Mouse (Mus musculus): Measurements from ENCODE around the gene Gnptab.

Gene Gnptab

DNA sequence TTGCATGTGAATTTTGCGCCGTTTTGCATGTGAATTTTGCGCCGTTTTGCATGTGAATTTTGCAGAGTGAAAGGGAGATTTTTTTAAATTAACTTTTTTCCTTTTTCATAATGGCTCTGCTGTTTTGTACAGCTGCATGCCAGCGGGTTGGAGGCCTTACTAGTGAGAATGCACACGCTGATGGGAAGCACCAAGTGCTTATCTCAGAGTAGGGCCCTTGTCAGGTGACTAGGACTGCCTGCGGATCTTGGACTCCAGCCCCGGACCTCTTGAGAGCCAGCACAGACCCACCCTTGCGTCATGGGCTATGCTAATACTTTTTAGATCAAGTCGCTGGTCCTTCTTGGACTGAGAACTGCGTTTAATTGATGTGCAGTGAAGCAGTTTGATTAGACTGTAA, 1.1 kb downstream of the Gnptab start:
- peak; percentile 37 to 46 for DNase-seq

DNA sequence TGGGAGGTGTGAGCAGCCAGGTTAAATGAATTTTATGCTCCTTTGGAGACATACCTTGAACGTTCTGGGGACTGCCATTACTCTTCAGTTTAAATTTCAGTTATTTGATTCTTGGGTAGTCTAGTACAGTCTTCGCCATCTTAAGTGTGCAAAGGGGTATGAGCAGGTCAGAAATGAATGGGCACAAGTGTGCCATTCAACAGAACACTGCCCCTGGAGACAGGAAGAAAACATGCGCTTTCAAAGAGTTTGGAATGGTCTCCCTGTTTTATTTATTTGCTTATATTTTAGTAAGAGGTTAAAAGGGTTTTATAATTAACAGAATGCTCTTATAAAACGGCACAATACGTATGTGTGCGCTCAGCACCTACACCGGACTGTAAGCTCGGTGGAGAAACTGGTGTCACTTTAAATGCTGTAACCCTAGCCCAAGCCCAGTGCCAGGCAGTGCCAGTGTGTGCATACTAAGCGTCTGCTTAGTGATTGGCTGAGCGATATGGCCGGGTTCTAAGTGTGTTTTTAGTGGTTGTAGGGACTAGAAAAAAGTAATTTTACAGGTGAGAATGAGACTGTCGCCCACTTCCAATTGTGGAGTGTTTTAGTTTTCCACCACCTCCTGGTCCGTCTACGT, 1.6 kb downstream of the Gnptab start:
- peak in 1 of 2 experiments; percentile 14 for DNase-seq

GRCm38 (mm10) chr10:88381286-88381685, 2.4 kb downstream of the Gnptab start:
- DNase-seq = no peak

DNA sequence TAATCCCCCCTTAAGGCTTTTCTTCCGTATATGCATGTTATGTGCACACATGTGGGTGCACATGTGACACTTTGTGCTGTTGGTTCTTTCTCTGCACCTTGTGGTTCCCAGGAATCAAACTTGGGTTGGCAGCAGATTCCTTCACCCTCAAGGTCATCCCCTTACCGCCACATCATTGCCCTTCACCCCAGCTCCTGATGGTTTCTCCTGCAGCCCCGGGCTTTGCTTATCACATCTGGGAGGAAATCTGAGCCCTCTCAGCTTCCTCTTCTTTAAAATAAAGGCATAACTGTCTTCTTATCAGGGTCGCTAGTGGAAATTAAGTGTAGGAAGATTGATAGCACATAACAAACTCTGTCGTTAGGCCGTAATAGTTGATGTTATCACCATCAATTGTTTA, 3.1 kb downstream of the Gnptab start:
- no peak for DNase-seq

DNA sequence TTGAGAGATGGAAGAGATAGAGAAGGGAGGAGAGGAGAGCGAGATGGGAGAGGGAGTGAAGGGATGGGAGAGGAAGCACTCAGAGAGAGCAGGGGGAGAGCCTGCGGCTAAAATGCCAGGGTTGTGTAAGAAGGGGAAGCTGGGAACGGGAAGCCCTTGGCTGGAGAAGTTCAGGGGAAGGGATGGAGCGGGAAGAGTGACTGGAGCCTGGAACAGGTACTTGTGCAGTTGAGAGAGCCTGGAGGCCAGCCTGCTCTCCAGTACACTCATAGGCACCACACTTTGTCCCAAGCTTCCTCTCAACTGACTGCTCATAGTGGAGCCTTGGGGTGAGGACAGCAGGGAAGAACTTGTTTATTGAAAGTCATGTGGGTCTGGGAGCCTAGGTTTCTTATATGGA, 4.5 kb downstream of the Gnptab start:
- DNase-seq = no peak

- no peak for DNase-seq
Observed at GRCm38 (mm10) chr10:88384081-88384480, 5.1 kb downstream of the Gnptab start.

DNA sequence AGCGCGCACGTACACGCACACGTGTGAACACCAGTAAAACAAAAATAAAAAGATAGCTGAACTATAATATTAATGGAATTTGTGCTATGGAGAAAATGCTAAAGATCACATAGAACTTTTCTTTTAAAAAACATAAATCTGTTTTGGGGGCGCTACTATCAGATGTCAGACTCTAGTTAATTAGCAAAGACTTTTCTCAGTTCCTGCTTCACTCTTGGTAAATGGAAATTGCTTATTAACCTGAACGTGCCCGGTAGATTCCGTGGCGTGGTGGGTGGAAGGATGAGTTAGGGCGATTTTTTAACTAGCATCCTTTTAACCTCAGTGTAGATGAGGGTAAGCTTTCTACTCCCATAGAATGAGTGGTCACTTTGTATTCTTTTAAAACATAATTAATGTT, 6.4 kb downstream of the Gnptab start:
- no peak for DNase-seq

DNA sequence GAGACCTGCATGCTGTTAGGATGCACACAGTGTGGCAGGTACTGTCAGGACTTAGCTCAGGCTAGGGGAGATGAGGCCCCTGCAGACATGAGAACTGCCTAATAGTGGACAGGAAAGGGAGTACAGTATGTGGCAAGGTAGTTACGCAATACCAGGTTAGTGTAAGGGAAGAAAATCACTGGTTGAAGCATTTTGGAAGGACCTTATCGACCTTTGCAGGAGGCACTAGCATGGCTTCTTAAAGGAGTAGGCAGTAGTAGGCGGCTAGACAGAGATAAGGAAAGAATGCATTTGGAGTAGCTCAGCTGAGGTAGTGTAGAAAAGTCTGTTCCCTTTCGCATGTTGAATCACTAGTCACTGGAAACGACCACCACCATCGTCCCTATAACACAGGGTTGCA, 6.8 kb downstream of the Gnptab start:
- DNase-seq = no peak

GRCm38 (mm10) chr10:88386251-88386650, 7.3 kb downstream of the Gnptab start:
- DNase-seq = no peak

GRCm38 (mm10) chr10:88389576-88389975, 10.6 kb downstream of the Gnptab start:
- no peak for DNase-seq

- DNase-seq = no peak
Observed at GRCm38 (mm10) chr10:88390096-88390790, 11.3 kb downstream of the Gnptab start.

DNA sequence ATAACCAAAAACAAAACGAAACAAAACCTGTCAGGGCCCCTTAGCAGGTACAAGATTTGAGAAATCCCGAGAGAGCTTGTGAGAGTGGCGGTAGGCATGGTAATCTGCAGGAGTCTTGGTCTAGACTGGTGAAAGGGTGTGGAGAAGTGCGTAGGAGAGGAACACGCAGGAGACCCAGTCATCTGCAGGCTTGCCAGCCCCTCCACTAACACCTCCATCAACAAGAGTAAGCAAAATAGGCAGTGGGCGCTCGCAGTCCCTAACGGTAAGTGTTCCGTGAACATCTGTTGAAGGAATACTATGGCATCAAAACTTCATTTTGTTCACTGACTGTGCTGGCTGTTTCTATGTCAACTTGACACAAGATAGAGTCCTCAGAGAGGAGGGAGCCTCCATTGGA, 12.6 kb downstream of the Gnptab start:
- DNase-seq = no peak

GRCm38 (mm10) chr10:88392181-88392847, 13.4 kb downstream of the Gnptab start:
- no peak for DNase-seq

DNA sequence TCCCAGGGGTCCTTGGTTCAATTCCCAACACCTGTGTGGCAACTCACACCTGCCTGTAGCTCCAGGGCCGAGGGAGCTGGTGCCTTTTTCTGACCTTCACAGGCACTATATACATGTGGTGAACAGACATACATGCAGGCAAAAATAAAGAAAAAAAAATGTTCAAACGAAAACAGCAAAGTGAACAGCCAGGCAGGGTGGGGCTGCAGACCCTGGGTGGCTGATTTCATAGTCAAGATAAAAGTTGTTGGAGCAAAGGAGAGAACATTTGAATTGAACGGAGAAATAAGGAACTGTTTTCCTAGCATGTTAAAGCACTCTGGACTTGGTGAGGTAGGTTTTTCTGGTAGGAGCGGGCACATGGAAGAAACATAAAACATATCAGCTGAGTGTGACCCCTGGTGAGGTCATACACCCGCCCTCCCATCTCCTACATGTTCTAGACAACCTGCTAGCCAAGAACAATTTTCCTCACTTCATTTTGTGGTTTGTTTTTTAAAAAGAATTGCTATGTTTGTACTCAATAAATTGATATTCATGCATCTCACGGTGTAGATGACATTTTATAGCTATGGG, 19.8 kb downstream of the Gnptab start:
- no peak for DNase-seq

- DNase-seq = no peak
Observed at GRCm38 (mm10) chr10:88399271-88399670, 20.3 kb downstream of the Gnptab start.

- no peak for DNase-seq
Observed at GRCm38 (mm10) chr10:88403021-88403420, 24.1 kb downstream of the Gnptab start.

DNA sequence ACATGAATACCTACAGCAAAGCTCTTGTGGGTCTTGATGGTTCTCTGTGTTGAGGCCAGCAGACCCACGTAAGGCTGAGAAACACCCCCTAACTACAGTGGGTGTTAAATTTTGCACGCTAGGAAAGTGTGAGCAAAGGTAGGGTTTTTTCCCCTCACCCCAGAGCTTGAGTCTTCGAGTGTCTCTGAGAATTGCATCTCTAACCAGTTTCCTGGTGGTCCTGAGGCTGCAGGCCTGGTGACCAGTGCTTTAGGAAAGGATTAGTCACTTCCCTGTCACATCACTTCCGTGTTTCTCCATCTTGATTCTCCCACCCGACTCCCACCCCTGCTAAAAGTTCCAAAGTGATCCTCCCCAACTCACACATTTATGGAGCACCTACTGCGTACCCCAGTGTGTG, 25.3 kb downstream of the Gnptab start:
- no peak for DNase-seq

GRCm38 (mm10) chr10:88405812-88406211, 26.9 kb downstream of the Gnptab start:
- DNase-seq = peak; percentile 34

DNA sequence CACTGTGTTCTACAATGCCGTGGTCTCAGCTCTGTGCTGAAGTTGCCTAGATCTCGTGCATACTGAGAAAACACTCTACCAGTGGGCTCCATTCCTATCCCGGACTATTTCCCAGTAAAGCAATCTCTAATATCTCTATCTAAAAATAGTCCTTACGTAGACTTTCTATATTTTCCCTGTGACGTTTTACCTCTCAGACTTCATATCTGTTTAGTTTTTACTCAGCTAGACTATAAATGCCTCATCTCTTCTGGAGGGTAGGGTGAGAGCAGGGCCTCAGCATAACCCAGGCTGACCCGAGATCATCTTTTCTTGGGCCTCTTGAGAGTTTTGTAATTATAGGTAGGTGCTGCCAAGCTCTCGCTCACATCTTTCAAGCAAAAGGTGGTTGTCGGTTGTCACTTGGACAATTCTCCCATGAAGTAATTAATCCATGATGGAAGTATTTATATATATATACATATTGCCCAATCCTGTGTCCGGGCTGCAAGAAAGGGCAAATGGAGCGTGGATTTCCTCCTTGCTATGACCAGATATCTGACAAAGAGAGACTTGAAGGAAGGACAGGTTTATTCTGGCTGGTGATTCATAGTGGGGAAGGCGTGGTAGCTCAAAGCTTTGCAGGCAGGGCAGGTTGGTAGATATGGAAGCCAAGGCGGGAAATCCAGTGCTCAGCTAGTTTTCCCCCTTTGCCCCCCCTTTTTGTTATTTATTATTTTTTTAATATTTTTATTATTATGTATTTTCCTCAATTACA, 29.1 kb downstream of the Gnptab start:
- no peak for DNase-seq

GRCm38 (mm10) chr10:88409751-88410150, 30.8 kb downstream of the Gnptab start:
- DNase-seq = no peak

DNA sequence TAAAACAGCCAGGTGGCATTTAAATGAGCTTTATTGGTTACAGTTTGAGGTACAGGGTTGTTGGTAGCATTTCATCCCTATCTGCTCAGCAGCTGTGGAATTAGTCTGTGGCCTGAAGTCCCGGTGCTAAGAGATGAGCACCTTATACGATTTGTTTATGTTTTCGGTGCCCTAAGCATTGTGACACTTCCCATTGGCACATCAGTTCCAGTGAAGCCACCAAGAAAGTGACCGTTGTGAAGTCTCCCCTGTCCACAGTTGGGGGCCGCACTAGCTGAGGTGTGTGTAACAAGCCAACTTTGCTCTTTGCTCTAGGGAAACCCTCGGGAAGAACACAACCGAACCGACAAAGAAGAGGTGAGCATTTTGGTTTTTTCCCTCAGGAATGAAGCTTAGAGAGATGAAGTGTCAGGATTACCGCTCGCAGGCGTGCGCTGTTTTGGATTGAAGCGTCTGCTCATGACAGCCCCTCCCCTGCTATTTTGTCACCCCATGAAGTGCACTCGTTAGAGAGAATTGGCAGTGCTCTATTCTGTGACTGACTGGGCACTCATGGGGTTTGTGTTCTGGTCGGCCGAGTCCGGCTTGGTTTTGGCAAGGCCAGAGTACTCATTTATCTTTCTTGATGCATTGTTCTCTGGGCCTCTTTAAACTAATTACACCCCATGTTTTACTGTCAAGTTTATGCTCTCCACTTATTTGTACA, 33.5 kb downstream of the Gnptab start:
- no peak for DNase-seq

DNA sequence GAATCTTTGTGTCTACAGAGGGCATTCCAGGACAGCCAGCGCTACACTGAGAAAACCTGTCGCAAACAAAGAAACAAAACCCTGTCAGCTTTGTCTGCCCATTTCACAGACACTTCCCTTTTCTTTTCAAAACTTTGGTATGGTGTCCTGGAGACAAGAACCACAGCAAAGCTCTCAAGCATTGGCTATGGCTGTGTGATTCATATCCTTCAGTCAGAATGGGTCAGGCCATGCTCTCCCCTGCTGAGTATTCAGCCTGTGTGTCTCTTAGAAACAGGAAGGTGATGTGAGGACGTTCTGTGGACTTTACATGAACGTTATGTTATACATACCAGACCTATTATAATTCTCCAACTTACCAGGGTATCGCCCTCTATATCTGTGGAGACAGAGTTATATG, 38.8 kb downstream of the Gnptab start:
- no peak for DNase-seq

Data from cerebellum, postnatal 36 days (tissue).